25 mouse cellular contexts compared by ENCODE assay signal in genomic region chr2:126587468-126587867, GRCm38 (mm10). TPM values are rescaled to one million over a fixed set of nuclear protein-coding genes. Genes with fewer than 3 reads are reported as not detected.
DNase-seq lines count a peak whose midpoint lies in the region; ATAC-seq and TF ChIP-seq lines count a peak whose summit lies in the region.
"Had no signal": no experiment of that assay in that cellular context is flagged by ENCODE, and none has a peak within 500 bp of the region (broad histone marks: within the 10 kb centered on the region; RNA-seq: fewer than 3 reads in every experiment).

No protein-coding gene starts in this region.

- no peak for TF ChIP-seq CTCF in liver, postnatal 0 days (IDR thresholded peaks at IDR 0.05; ENCODE audit: low read depth)

- TF ChIP-seq EP300 in liver, postnatal 0 days (IDR thresholded peaks at IDR 0.05; ENCODE audit: low read depth) = no peak

- H3K27ac ChIP-seq in liver, postnatal 0 days (ENCODE audit: low read depth) = no peak overlapping the region
- peak overlapping the region; percentile 21 for H3K27ac ChIP-seq in macrophage
- H3K27ac ChIP-seq: embryonic facial prominence, embryonic 15.5 days; forebrain, embryonic 10.5 days; forebrain, embryonic 15.5 days; heart, adult 2 months; heart, embryonic 15.5 days; hindbrain, embryonic 10.5 days; hindbrain, embryonic 14.5 days had no signal

- no peak overlapping the region for H3K4me3 ChIP-seq in liver, postnatal 0 days (ENCODE audit: low read depth, low read length)
- H3K4me3 ChIP-seq in macrophage (ENCODE audit: inconsistent target) = no peak overlapping the region
- H3K4me3 ChIP-seq: embryonic facial prominence, embryonic 15.5 days; erythroblast, embryonic 14.5 days; forebrain, embryonic 10.5 days; forebrain, embryonic 15.5 days; heart, adult 2 months; heart, embryonic 15.5 days; hindbrain, embryonic 10.5 days had no signal

- 56% methylated on average over 3 of the region's 3 CpGs for WGBS in liver, postnatal 0 days (ENCODE audit: insufficient replicate concordance)
- 37% methylated on average over 3 of the region's 3 CpGs for WGBS in macrophage (ENCODE audit: missing documents)

- no peaks in the 10 kb centered on the region for H3K9me3 ChIP-seq in liver, postnatal 0 days (ENCODE audit: low read length)
- H3K9me3 ChIP-seq: embryonic facial prominence, embryonic 15.5 days; forebrain, embryonic 10.5 days; forebrain, embryonic 15.5 days; G1E; heart, embryonic 15.5 days; hindbrain, embryonic 10.5 days had no signal

- peaks cover 14% of the 10 kb centered on the region for H3K36me3 ChIP-seq in liver, postnatal 0 days (replicated peaks; ENCODE audit: insufficient read depth, low read length)
- no peaks in the 10 kb centered on the region for H3K36me3 ChIP-seq in macrophage (ENCODE audit: inconsistent target)
- H3K36me3 ChIP-seq: embryonic facial prominence, embryonic 15.5 days; forebrain, embryonic 10.5 days; forebrain, embryonic 15.5 days; G1E; heart, embryonic 15.5 days; hindbrain, embryonic 10.5 days had no signal

- ATAC-seq in liver, postnatal 0 days = no peak
- ATAC-seq in common myeloid progenitor, adult 5-6 weeks (replicated peaks; ENCODE audit: low read depth, poor library complexity, severe bottlenecking) = peak; percentile 63
- ATAC-seq in neutrophil, adult 5-6 weeks (ENCODE audit: extremely low read depth, insufficient number of reproducible peaks, low FRiP score, poor library complexity, severe bottlenecking) = peak; percentile 45; the same call in 1 of the 2 replicates
- ATAC-seq: CD4-positive, CD25-positive, alpha-beta regulatory T cell, adult 4 months; forebrain, embryonic 15.5 days had no signal

- H3K9ac ChIP-seq in liver, postnatal 0 days (replicated peaks) = no peak overlapping the region
- H3K9ac ChIP-seq: embryonic facial prominence, embryonic 15.5 days; forebrain, embryonic 15.5 days; heart, embryonic 15.5 days; hindbrain, embryonic 14.5 days had no signal

- no peaks in the 10 kb centered on the region for H3K4me1 ChIP-seq in liver, postnatal 0 days (ENCODE audit: insufficient read depth)
- H3K4me1 ChIP-seq: forebrain, embryonic 10.5 days; forebrain, embryonic 15.5 days; heart, embryonic 15.5 days; hindbrain, embryonic 10.5 days had no signal

- no peaks in the 10 kb centered on the region for H3K79me2 ChIP-seq in macrophage (ENCODE audit: inconsistent target)

- peak; percentile 25 for DNase-seq in liver, postnatal 0 days
- no peak for DNase-seq in liver
- DNase-seq in left cerebral cortex, adult 11 months (ENCODE audit: low spot score) = no peak
- no peak for DNase-seq in layer of hippocampus, adult 8-10 months (ENCODE audit: low spot score in 2 of 2)
- DNase-seq: adrenal gland, adult 8-10 months; B cell, adult 2 months; cerebellum, adult 18-20 months; cerebellum, adult 9-11 months; cerebellum, postnatal 36 days; gastrocnemius, postnatal 10 days; heart, adult 2 months; heart, postnatal 14 days had no signal

- no peaks in the 10 kb centered on the region for H3K27me3 ChIP-seq in liver, postnatal 0 days (ENCODE audit: insufficient read depth, low read length)
- H3K27me3 ChIP-seq: embryonic facial prominence, embryonic 15.5 days; forebrain, embryonic 15.5 days; heart, embryonic 15.5 days had no signal

- no peak overlapping the region for H3K4me2 ChIP-seq in liver, postnatal 0 days (ENCODE audit: low read depth, low read length)
- H3K4me2 ChIP-seq: embryonic facial prominence, embryonic 15.5 days; forebrain, embryonic 15.5 days; heart, embryonic 11.5 days; heart, embryonic 15.5 days; hindbrain, embryonic 14.5 days had no signal

RNA-seq across cellular contexts. Expression of gene Hdc, which starts 31.6 kb away (rescaled TPM):
- polyA plus RNA-seq in liver, postnatal 0 days (2015; fragmentation: Nextera tagmentation; extraction: Ambion mirVana) = 4.5 and 6.0 TPM in 2 replicates
- total RNA-seq in common myeloid progenitor, adult 5-6 weeks (2017) = 16.9 and 19.1 TPM in 2 replicates
- total RNA-seq in macrophage (2018; cell fraction: chromatin; rRNA removed) = 10 to 100 TPM in 1 of 26 experiments, 1 to 10 TPM in 18, under 1 TPM in 5, not detected in 2; 0.16 to 33.2 (median 3.8) TPM
- total RNA-seq in macrophage (2018; cell fraction: cytosol; rRNA removed) = 10 to 100 TPM in 3 of 26 experiments, 1 to 10 TPM in 12, under 1 TPM in 11; 0.13 to 12.5 (median 5.3) TPM
- total RNA-seq in macrophage (2018; cell fraction: nucleus; rRNA removed) = 10 to 100 TPM in 11 of 26 experiments, 1 to 10 TPM in 11, under 1 TPM in 4; 0.26 to 29.2 (median 8.3) TPM
- polyA plus RNA-seq in macrophage (2018) = 0.50 to 1.6 TPM (median 0.52 TPM) in 3 replicates
- 364 and 376 TPM in 2 replicates for total RNA-seq in neutrophil, adult 5-6 weeks (2017)
- total RNA-seq in layer of hippocampus, adult 8-10 months (2022) = 1 to 10 TPM; 1.1 to 2.2 (median 1.4) TPM

RNA-seq across cellular contexts. Expression of gene Slc27a2, which starts 35.3 kb away (rescaled TPM):
- 1,036 and 1,041 TPM in 2 replicates for polyA plus RNA-seq in liver, postnatal 0 days (2015; fragmentation: Nextera tagmentation; extraction: Ambion mirVana)
- 0.55 and 0.68 TPM in 2 replicates for total RNA-seq in common myeloid progenitor, adult 5-6 weeks (2017)
- not detected for total RNA-seq in macrophage (2018; cell fraction: chromatin; rRNA removed)
- not detected for total RNA-seq in macrophage (2018; cell fraction: cytosol; rRNA removed)
- not detected for total RNA-seq in macrophage (2018; cell fraction: nucleus; rRNA removed)
- not detected in 3 replicates for polyA plus RNA-seq in macrophage (2018)
- total RNA-seq in neutrophil, adult 5-6 weeks (2017) = 1.4 and 2.8 TPM in 2 replicates
- total RNA-seq in layer of hippocampus, adult 8-10 months (2022) = 10 to 100 TPM; 13.1 to 14.7 (median 13.3) TPM
- polyA plus RNA-seq: CD4-positive, CD25-positive, alpha-beta regulatory T cell, adult 4 months; erythroblast, embryonic 14.5 days; G1E had no signal

Comparison
In these comparisons a context has a peak if more than half of its experiments do, and no peak if none do; other contexts are left out.
1. RNA of gene Hdc, which starts 31.6 kb away (total RNA-seq): 364 to 376 TPM in neutrophil, adult 5-6 weeks; 16.9 to 19.1 TPM in common myeloid progenitor, adult 5-6 weeks and 1.1 to 2.2 TPM in layer of hippocampus, adult 8-10 months; every median in the first group is over 10 times any median in the second.